Mouse (Mus musculus): ENCODE measurements around the gene Mycl. TPM values are rescaled to one million over a fixed set of nuclear protein-coding genes. Genes with fewer than 3 reads are reported as not detected.
A peak's percentile ranks its signal among the peaks of the same experiment; 100 is the strongest.

Gene Mycl
- total and polyA plus RNA-seq, 2 experiments from 2014 or later, result 65.9 to 106 TPM

- DNase-seq, result no peak
- no peak for TF ChIP-seq CTCF (IDR thresholded peaks at IDR 0.05; ENCODE audit: low read depth)
- WGBS, result 74% methylated on average over 3 of the region's 3 CpGs
- Histone ChIP-seq H3K36me3 (ENCODE audit: insufficient read depth) (peaks cover 54% of the 10 kb centered on the region), H3K27ac (ENCODE audit: low read depth, low read length) (no peak overlapping the region), H3K4me1 (ENCODE audit: insufficient read depth) (0 out of 2 replicates have a peak, but pooled peaks cover 4% of the 10 kb centered on the region), H3K4me2 (ENCODE audit: low read depth) (no peak overlapping the region), H3K9ac (no peak overlapping the region), H3K27me3 (ENCODE audit: insufficient read depth, low read length) (no peaks in the 10 kb centered on the region), H3K4me3 (ENCODE audit: low read depth, low read length) (no peak overlapping the region), H3K9me3 (ENCODE audit: low read length) (no peaks in the 10 kb centered on the region)
- no peak for ATAC-seq
These were observed 50.8 kb downstream of the Mycl start for GRCm38 (mm10) chr4:123046300-123046699.

- Histone ChIP-seq H3K4me3 (ENCODE audit: low read depth, low read length) (no peak overlapping the region), H3K4me1 (ENCODE audit: insufficient read depth) (0 out of 2 replicates have a peak, but pooled peaks cover 4% of the 10 kb centered on the region), H3K36me3 (ENCODE audit: insufficient read depth) (peaks cover 47% of the 10 kb centered on the region), H3K27ac (ENCODE audit: low read depth, low read length) (peak overlapping the region; percentile 21; the same call in 1 of the 2 replicates), H3K9me3 (ENCODE audit: low read length) (no peaks in the 10 kb centered on the region), H3K27me3 (ENCODE audit: insufficient read depth, low read length) (no peaks in the 10 kb centered on the region), H3K4me2 (ENCODE audit: low read depth) (no peak overlapping the region), H3K9ac (no peak overlapping the region)
- WGBS, result 25% methylated on average over 5 of the region's 5 CpGs
- no peak for TF ChIP-seq CTCF (IDR thresholded peaks at IDR 0.05; ENCODE audit: low read depth)
- DNase-seq (peak; percentile 84), ATAC-seq (peak; percentile 77)
These were observed 55.3 kb downstream of the Mycl start for GRCm38 (mm10) chr4:123050681-123051211.

Other genes with a start within 250 kb of the Mycl start
- 43.7 and 53.8 TPM in 2 replicates for gene Ppt1, start 159.4 kb upstream of the Mycl start, total RNA-seq (2014; rRNA removed)
- gene Ppt1, start 159.4 kb upstream of the Mycl start, polyA plus RNA-seq (2015; fragmentation: Nextera tagmentation; extraction: Ambion mirVana), result 51.1 and 68.7 TPM in 2 replicates
- gene Cap1, start 109.6 kb upstream of the Mycl start, total RNA-seq (2014; rRNA removed), result 155 and 161 TPM in 2 replicates
- gene Cap1, start 109.6 kb upstream of the Mycl start, polyA plus RNA-seq (2015; fragmentation: Nextera tagmentation; extraction: Ambion mirVana), result 68.5 and 75.2 TPM in 2 replicates
- gene Mfsd2a, start 34.5 kb upstream of the Mycl start, total RNA-seq (2014; rRNA removed), result 34.7 and 40.7 TPM in 2 replicates
- 30.6 and 33.4 TPM in 2 replicates for gene Mfsd2a, start 34.5 kb upstream of the Mycl start, polyA plus RNA-seq (2015; fragmentation: Nextera tagmentation; extraction: Ambion mirVana)
- 22.8 and 23.7 TPM in 2 replicates for gene Trit1, start 20.9 kb downstream of the Mycl start, total RNA-seq (2014; rRNA removed)
- gene Trit1, start 20.9 kb downstream of the Mycl start, polyA plus RNA-seq (2015; fragmentation: Nextera tagmentation; extraction: Ambion mirVana), result 20.4 and 22.1 TPM in 2 replicates
- 0.31 and 0.62 TPM in 2 replicates for gene Bmp8b, start 109.5 kb downstream of the Mycl start, total RNA-seq (2014; rRNA removed)
- gene Bmp8b, start 109.5 kb downstream of the Mycl start, polyA plus RNA-seq (2015; fragmentation: Nextera tagmentation; extraction: Ambion mirVana), result 0.15 and 0.40 TPM in 2 replicates
- gene Oxct2b, start 120.6 kb downstream of the Mycl start, total RNA-seq (2014; rRNA removed), result 0.62 TPM in 2 replicates
- gene Oxct2b, start 120.6 kb downstream of the Mycl start, polyA plus RNA-seq (2015; fragmentation: Nextera tagmentation; extraction: Ambion mirVana), result 0.33 and 0.34 TPM in 2 replicates
- gene Ppie, start 144.3 kb downstream of the Mycl start, total RNA-seq (2014; rRNA removed), result 28.9 and 34.2 TPM in 2 replicates
- 47.7 and 53.6 TPM in 2 replicates for gene Ppie, start 144.3 kb downstream of the Mycl start, polyA plus RNA-seq (2015; fragmentation: Nextera tagmentation; extraction: Ambion mirVana)
- gene Hpcal4, start 187.6 kb downstream of the Mycl start, total RNA-seq (2014; rRNA removed), result 57.1 and 58.5 TPM in 2 replicates
- gene Hpcal4, start 187.6 kb downstream of the Mycl start, polyA plus RNA-seq (2015; fragmentation: Nextera tagmentation; extraction: Ambion mirVana), result 45.5 and 78.1 TPM in 2 replicates
- 2.4 and 3.4 TPM in 2 replicates for gene Nt5c1a, start 205.9 kb downstream of the Mycl start, total RNA-seq (2014; rRNA removed)
- gene Nt5c1a, start 205.9 kb downstream of the Mycl start, polyA plus RNA-seq (2015; fragmentation: Nextera tagmentation; extraction: Ambion mirVana), result 0.26 and 0.33 TPM in 2 replicates
- gene Heyl, start 237.9 kb downstream of the Mycl start, total RNA-seq (2014; rRNA removed), result 3.6 and 6.3 TPM in 2 replicates
- gene Heyl, start 237.9 kb downstream of the Mycl start, polyA plus RNA-seq (2015; fragmentation: Nextera tagmentation; extraction: Ambion mirVana), result 4.2 and 4.6 TPM in 2 replicates